Mouse (Mus musculus) midbrain, embryonic 13.5 days (tissue): ENCODE data around the gene Zmynd12. TPM values are rescaled to one million over a fixed set of nuclear protein-coding genes. Genes with fewer than 3 reads are reported as not detected.

Experiments
- ATAC-seq: fragments of 200-750 bp; cut with Nextera tagmentation; 2 replicates; pipeline ENCODE4 v1.8.0; 2017; ENCODE audit warnings: mild to moderate bottlenecking, moderate TSS enrichment, moderate library complexity
- H3K27ac ChIP-seq: fragments of 300-500 bp; sonication (generic); 2 replicates; pipeline ENCODE4 v1.5.1; 2015; ENCODE audit warnings: inconsistent platforms, mild to moderate bottlenecking, moderate library complexity
- H3K27me3 ChIP-seq: fragments of 300-500 bp; sonication (generic); 2 replicates; pipeline ENCODE4 v1.6.1; 2015; ENCODE audit warnings: mild to moderate bottlenecking, inconsistent platforms
- H3K36me3 ChIP-seq: fragments of 300-500 bp; sonication (generic); 2 replicates; pipeline ENCODE4 v1.6.1; 2015; ENCODE audit warnings: mild to moderate bottlenecking, inconsistent platforms
- H3K4me1 ChIP-seq: fragments of 300-500 bp; sonication (generic); replicated peaks from 2 replicates; pipeline ENCODE4 v1.6.1; 2015; ENCODE audit warnings: inconsistent platforms
- H3K4me2 ChIP-seq: fragments of 300-500 bp; sonication (generic); replicated peaks from 2 replicates; pipeline ENCODE4 v1.6.1; 2015; ENCODE audit warnings: moderate library complexity, mild to moderate bottlenecking, inconsistent platforms
- H3K4me3 ChIP-seq: fragments of 300-500 bp; sonication (generic); replicated peaks from 2 replicates; pipeline ENCODE4 v1.5.1; 2015; ENCODE audit warnings: mild to moderate bottlenecking, inconsistent platforms
- H3K9ac ChIP-seq: fragments of 300-500 bp; sonication (generic); replicated peaks from 2 replicates; pipeline ENCODE4 v1.6.1; 2015; ENCODE audit warnings: mild to moderate bottlenecking, inconsistent platforms
- H3K9me3 ChIP-seq: fragments of 300-500 bp; sonication (generic); 2 replicates; pipeline ENCODE4 v1.6.1; 2016; ENCODE audit warnings: mild to moderate bottlenecking, inconsistent platforms
- WGBS: fragments of 180-500 bp; shearing (Covaris S2); methylation state at CpG from one replicate; pipeline ENCODE4 v1.1.7; 2015; 5-methylcytosine and 5-hydroxymethylcytosine counted together
- polyA plus RNA-seq: library from polyadenylated mRNA; unstranded; fragments of >200 nt; fragmentation: Nextera tagmentation; extraction: Ambion mirVana; gene quantifications from 2 replicates; pipeline ENCODE4 v1.2.1, GENCODE M21; 2015

The Zmynd12 gene
- polyA plus RNA-seq, 1 experiment from 2014 or later: 0.28 TPM

DNA sequence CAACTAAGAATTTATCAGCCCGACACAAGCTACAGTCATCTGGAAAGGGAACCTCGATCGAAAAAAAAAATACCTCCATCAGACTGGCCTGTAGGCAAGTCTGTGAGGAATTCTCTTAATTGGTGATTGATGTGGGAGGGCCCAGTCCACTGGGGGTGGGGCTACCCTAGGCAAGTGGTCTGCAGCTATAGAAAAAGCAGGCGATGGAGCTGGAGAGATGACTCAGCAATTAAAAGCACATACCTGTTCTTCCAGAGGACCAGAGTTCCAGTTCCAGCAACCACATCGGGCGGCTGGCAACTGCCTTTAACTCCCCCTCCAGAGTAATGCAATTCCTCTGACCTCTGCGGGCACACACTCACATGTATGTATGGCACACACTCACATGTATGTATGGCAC is 62.3 kb downstream of the Zmynd12 start:
- no peaks in the 10 kb centered on the region for H3K27me3 ChIP-seq
- no peak overlapping the region for H3K27ac ChIP-seq
- ATAC-seq: no peak
- peaks cover 5% of the 10 kb centered on the region; the same call in 1 of the 2 replicates for H3K4me1 ChIP-seq
- H3K4me2 ChIP-seq: no peak overlapping the region
- WGBS: 89% methylated on average over 7 of the region's 7 CpGs
- H3K36me3 ChIP-seq: no peaks in the 10 kb centered on the region
- no peaks in the 10 kb centered on the region for H3K9me3 ChIP-seq
- H3K9ac ChIP-seq: no peak overlapping the region
- no peak overlapping the region for H3K4me3 ChIP-seq

DNA sequence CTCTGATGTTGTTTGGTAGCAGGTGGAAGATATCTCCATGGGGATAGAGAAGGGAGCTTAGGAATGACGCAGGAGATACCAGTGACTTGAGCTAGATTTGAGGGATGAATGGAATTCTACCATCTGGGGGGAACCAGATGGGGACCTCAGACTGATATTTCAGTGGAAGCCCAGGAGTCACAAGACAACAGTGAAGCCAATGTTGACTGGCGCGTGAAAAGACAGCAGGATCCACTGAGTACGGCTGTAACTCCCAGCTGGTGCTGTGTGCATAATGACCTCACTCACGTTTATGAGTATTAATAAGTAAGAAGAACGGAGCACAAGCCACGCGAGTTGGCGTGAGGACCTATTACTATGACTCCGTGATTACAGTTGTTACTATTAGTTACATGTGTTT is 67.1 kb downstream of the Zmynd12 start:
- H3K36me3 ChIP-seq: no peaks in the 10 kb centered on the region
- H3K27ac ChIP-seq: no peak overlapping the region
- H3K4me1 ChIP-seq: peaks cover 17% of the 10 kb centered on the region
- peaks cover 14% of the 10 kb centered on the region; the same call in 1 of the 2 replicates for H3K27me3 ChIP-seq
- ATAC-seq: no peak
- H3K4me2 ChIP-seq: no peak overlapping the region
- H3K9me3 ChIP-seq: no peaks in the 10 kb centered on the region
- 75% methylated on average over 10 of the region's 10 CpGs for whole genome bisulfite sequencing
- H3K4me3 ChIP-seq: no peak overlapping the region
- no peak overlapping the region for H3K9ac ChIP-seq

DNA sequence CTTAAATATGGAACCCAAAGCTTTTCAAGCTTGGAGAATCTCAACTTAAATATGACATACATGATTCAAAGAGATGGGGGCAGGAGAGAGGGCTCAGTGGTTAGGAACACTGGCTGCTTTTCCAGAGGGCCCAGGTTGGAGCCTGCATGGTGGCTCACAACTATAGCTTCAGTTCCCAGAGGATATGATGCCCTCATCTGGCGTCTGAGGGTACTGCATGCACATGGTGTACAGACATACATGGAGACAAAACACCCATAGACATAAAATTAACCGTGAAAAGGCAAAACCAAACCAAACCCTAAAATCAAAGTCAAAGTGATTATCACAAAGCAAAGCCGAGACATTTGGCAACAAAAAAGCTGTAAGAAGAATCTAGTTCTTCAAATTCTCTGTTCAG is 68.2 kb downstream of the Zmynd12 start:
- H3K27me3 ChIP-seq: peaks cover 15% of the 10 kb centered on the region; the same call in 1 of the 2 replicates
- WGBS: 75% methylated on average over 3 of the region's 3 CpGs
- H3K4me1 ChIP-seq: peaks cover 17% of the 10 kb centered on the region
- no peak overlapping the region for H3K4me2 ChIP-seq
- ATAC-seq: no peak
- no peak overlapping the region for H3K9ac ChIP-seq
- H3K4me3 ChIP-seq: no peak overlapping the region
- H3K9me3 ChIP-seq: no peaks in the 10 kb centered on the region
- no peaks in the 10 kb centered on the region for H3K36me3 ChIP-seq
- H3K27ac ChIP-seq: no peak overlapping the region

DNA sequence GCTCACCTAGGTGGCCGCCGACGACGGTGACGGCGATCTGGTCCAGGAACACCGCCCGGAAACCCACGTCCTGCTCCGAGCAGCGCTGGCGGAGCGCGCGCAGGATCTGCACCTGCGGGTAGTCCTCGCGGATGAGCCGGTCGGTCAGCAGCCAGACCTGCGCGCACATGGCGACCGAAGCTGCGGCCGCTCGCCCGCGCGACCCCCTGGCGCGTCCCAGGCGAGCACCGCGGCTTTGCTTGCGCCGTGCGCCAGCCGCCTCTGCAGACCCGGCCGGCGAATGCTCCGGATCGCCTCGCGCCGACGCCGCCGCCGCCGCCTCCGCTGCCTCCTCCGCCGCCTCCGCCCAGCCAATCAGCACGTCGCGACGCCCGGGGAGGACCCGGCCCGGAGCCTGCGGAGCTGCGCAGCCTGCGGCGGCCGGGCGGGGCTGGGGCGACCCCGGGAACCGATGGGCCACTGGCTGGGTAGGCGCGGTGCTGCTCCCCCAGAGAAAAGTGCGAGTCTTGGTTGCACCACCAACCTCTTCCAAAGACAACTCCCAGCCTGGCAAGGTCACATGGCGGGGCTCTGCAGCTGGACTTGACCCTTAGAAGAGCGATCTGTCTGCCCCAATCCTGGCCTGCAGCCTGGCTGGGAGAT is 69.8 kb downstream of the Zmynd12 start, which contains the start of gene Rimkla:
Gene Rimkla (minus strand): TSS at position 338 of the 642 bp plus-strand sequence.
- peak within 1 kb of the TSS; percentile 83 for H3K27ac ChIP-seq
- peak within 1 kb of the TSS; percentile 57 for H3K4me3 ChIP-seq
- peaks cover 15% of the 10 kb centered on the region; the same call in 1 of the 2 replicates for H3K27me3 ChIP-seq
- peak within 1 kb of the TSS; percentile 60 for H3K4me2 ChIP-seq
- WGBS: under 1% methylated on average over 55 of the region's 77 CpGs
- H3K9ac ChIP-seq: peak within 1 kb of the TSS; percentile 72
- H3K9me3 ChIP-seq: no peaks in the 10 kb centered on the region
- peaks cover 17% of the 10 kb centered on the region for H3K4me1 ChIP-seq
- H3K36me3 ChIP-seq: no peaks in the 10 kb centered on the region
- peak; percentile 95 for ATAC-seq

GRCm38 (mm10) chr4:119492933-119493327 is 70.3 kb downstream of the Zmynd12 start:
- H3K4me2 ChIP-seq: peak overlapping the region; percentile 60
- peak overlapping the region; percentile 57 for H3K4me3 ChIP-seq
- peak; percentile 67; the same call in 1 of the 2 replicates for ATAC-seq
- H3K9me3 ChIP-seq: no peaks in the 10 kb centered on the region
- no peaks in the 10 kb centered on the region for H3K36me3 ChIP-seq
- H3K27ac ChIP-seq: peak overlapping the region; percentile 83
- H3K27me3 ChIP-seq: peaks cover 15% of the 10 kb centered on the region; the same call in 1 of the 2 replicates
- H3K9ac ChIP-seq: peak overlapping the region; percentile 72
- WGBS: 32% methylated on average over 10 of the region's 10 CpGs
- peaks cover 17% of the 10 kb centered on the region for H3K4me1 ChIP-seq

DNA sequence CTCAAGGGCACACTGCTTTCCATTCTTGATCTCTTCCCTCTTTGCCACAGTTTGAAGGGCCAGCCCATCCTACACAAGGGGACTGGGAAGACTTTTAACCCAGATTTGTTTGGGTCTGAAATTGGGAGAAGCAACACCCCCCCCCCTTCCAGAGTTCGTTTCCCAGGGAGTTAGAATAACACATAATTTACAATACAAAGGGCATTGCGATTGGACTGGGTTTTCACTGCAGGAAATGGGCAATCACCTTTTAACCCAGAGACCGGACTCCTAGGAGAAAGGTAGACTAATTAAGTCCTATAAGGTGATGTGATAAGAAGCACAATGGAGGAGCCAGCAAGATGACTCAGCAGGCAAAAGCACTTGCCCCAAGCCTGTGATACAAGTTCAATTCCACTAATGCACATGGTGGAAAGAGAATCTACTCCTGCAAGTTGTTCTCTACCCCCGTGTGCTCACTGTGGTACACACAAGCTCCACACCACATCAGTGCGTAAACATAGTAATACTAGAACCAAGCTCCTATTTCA is 75.8 kb downstream of the Zmynd12 start:
- Histone ChIP-seq H3K9me3 (no peaks in the 10 kb centered on the region), H3K36me3 (no peaks in the 10 kb centered on the region), H3K4me1 (no peaks in the 10 kb centered on the region), H3K9ac (no peak overlapping the region), H3K27ac (no peak overlapping the region), H3K27me3 (peaks cover 10% of the 10 kb centered on the region; the same call in 1 of the 2 replicates), H3K4me2 (no peak overlapping the region), H3K4me3 (no peak overlapping the region)
- no peak for ATAC-seq
- 69% methylated on average over 5 of the region's 5 CpGs for WGBS

DNA sequence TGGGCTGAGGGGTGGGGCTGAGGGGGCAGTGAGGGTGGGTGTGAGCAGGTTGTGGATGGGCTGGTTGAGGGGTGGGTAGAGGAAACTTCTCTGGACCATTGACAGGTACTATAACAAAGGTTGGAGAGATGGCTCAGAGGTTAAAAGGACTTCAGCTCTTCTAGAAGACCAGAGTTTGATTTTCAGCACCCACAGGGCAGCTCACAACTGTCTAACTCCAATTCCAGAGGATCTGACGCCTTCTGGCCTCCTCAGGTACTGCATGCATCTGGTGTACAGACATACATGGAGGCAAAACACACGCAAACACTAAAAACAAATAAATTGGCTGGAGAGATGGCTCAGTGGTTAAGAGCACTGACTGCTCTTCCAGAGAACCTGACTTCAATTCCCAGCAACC is 89.0 kb downstream of the Zmynd12 start:
- H3K9me3 ChIP-seq: no peaks in the 10 kb centered on the region
- WGBS: 62% methylated on average over 2 of the region's 2 CpGs
- H3K27ac ChIP-seq: no peak overlapping the region
- H3K4me2 ChIP-seq: no peak overlapping the region
- no peaks in the 10 kb centered on the region for H3K4me1 ChIP-seq
- H3K4me3 ChIP-seq: no peak overlapping the region
- no peak for ATAC-seq
- H3K27me3 ChIP-seq: no peaks in the 10 kb centered on the region
- H3K9ac ChIP-seq: no peak overlapping the region
- no peaks in the 10 kb centered on the region for H3K36me3 ChIP-seq

- Histone ChIP-seq H3K36me3 (no peaks in the 10 kb centered on the region), H3K4me1 (no peaks in the 10 kb centered on the region), H3K9ac (no peak overlapping the region), H3K4me3 (no peak overlapping the region), H3K27me3 (no peaks in the 10 kb centered on the region), H3K4me2 (no peak overlapping the region), H3K9me3 (no peaks in the 10 kb centered on the region), H3K27ac (no peak overlapping the region)
- 69% methylated on average over 3 of the region's 3 CpGs for WGBS
- no peak for ATAC-seq
Measured at GRCm38 (mm10) chr4:119512731-119513141, 90.1 kb downstream of the Zmynd12 start.

Other genes with a start within 250 kb of the Zmynd12 start
- 9.9 and 10.3 TPM in 2 replicates for gene Zfp691, start 248.6 kb upstream of the Zmynd12 start, polyA plus RNA-seq
- gene Ermap, start 232.8 kb upstream of the Zmynd12 start, polyA plus RNA-seq: 1.5 and 1.7 TPM in 2 replicates
- gene Svbp, start 227.5 kb upstream of the Zmynd12 start, polyA plus RNA-seq: 227 and 237 TPM in 2 replicates
- 0.34 and 0.36 TPM in 2 replicates for gene Tmem269, start 204.6 kb upstream of the Zmynd12 start, polyA plus RNA-seq
- 30.2 and 34.4 TPM in 2 replicates for gene AU022252, start 190.1 kb upstream of the Zmynd12 start, polyA plus RNA-seq
- gene P3h1, start 189.9 kb upstream of the Zmynd12 start, polyA plus RNA-seq: 8.1 and 9.9 TPM in 2 replicates
- gene Cldn19, start 167.4 kb upstream of the Zmynd12 start, polyA plus RNA-seq: 0.55 and 1.3 TPM in 2 replicates
- 723 and 839 TPM in 2 replicates for gene Ybx1, start 128.2 kb upstream of the Zmynd12 start, polyA plus RNA-seq
- gene Ppih, start 102.3 kb upstream of the Zmynd12 start, polyA plus RNA-seq: 77.2 and 78.3 TPM in 2 replicates
- gene Ccdc30, start 7.3 kb upstream of the Zmynd12 start, polyA plus RNA-seq: 19.2 and 19.7 TPM in 2 replicates
- gene Ppcs, start 394 bp upstream of the Zmynd12 start, polyA plus RNA-seq: 17.7 and 18.2 TPM in 2 replicates
- 15.7 and 16.5 TPM in 2 replicates for gene Rimkla, start 69.8 kb downstream of the Zmynd12 start, polyA plus RNA-seq
- gene Foxj3, start 114.2 kb downstream of the Zmynd12 start, polyA plus RNA-seq: 25.4 and 27.6 TPM in 2 replicates
- gene Frg2f1, start 116.7 kb downstream of the Zmynd12 start, polyA plus RNA-seq: 5.1 and 7.8 TPM in 2 replicates
- gene Guca2a, start 214.9 kb downstream of the Zmynd12 start, polyA plus RNA-seq: not detected in 2 replicates
- gene Guca2b, start 236.1 kb downstream of the Zmynd12 start, polyA plus RNA-seq: not detected in 2 replicates